Mouse (Mus musculus) small intestine, adult 2 months (tissue): ENCODE data around the gene Krtap5-3.

Experiments
- CTCF ChIP-seq: fragments of 200-500 bp; IDR thresholded peaks from 2 replicates; pipeline ENCODE4 v1.5.1; 2012; ENCODE audit warnings: low read depth, mild to moderate bottlenecking, control low read depth, inconsistent platforms, low read length, moderate library complexity, mixed read lengths; ENCODE audit not compliant: insufficient replicate concordance, insufficient read length; ENCODE audit errors: extremely low read depth
- POLR2A ChIP-seq: fragments of 200-500 bp; IDR thresholded peaks from 2 replicates; pipeline ENCODE4 v1.6.1; 2012; ENCODE audit warnings: low read depth, mild to moderate bottlenecking, control low read depth, inconsistent platforms, low read length, moderate library complexity

DNA sequence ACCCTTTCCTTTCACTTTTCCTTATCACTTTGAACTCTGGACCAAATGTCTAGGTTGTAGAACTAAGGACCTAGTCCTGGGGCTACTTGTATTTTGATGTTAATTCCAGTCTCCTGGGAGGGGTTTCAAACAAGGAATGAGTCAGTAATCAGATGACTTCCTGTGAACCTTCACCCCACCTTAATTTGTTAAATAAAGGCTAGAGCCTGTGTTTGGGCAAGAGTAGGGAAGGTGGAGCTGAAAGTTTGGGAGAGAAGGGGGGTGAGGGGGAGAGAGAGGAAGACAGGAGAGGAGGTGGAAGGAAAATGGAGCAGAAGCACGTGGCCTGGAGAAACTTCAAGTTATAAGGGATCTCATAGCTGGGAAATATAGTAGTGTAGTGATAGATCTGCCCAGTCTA lies 30.4 kb downstream of the Krtap5-3 start:
- TF ChIP-seq POLR2A = no peak
- no peak for TF ChIP-seq CTCF
